12 mouse cellular contexts compared by ENCODE assay signal in genomic region chr7:145231659-145232058, GRCm38 (mm10). TPM values are rescaled to one million over a fixed set of nuclear protein-coding genes. Genes with fewer than 3 reads are reported as not detected.
A peak's percentile ranks its signal among the peaks of the same experiment; 100 is the strongest.
DNase-seq lines count a peak whose midpoint lies in the region; ATAC-seq and TF ChIP-seq lines count a peak whose summit lies in the region.
"Had no signal": no experiment of that assay in that cellular context is flagged by ENCODE, and none has a peak within 500 bp of the region (broad histone marks: within the 10 kb centered on the region; RNA-seq: fewer than 3 reads in every experiment).

No protein-coding gene starts in this region.

- WGBS in limb, embryonic 10.5 days = 79% methylated on average over 9 of the region's 9 CpGs
- 56% methylated on average over 9 of the region's 9 CpGs for WGBS in intestine, postnatal 0 days

- peaks cover 5% of the 10 kb centered on the region; the same call in 1 of the 2 replicates for H3K4me1 ChIP-seq in limb, embryonic 10.5 days
- H3K4me1 ChIP-seq in intestine, postnatal 0 days (replicated peaks; ENCODE audit: control insufficient read depth, insufficient read depth, low read length) = 0 out of 2 replicates have a peak, but pooled peaks cover 7% of the 10 kb centered on the region
- H3K4me1 ChIP-seq: liver, embryonic 15.5 days had no signal

- no peaks in the 10 kb centered on the region for H3K9me3 ChIP-seq in limb, embryonic 10.5 days (replicated peaks)
- H3K9me3 ChIP-seq in intestine, postnatal 0 days (ENCODE audit: control insufficient read depth) = no peaks in the 10 kb centered on the region
- H3K9me3 ChIP-seq: liver, embryonic 15.5 days had no signal

- H3K4me2 ChIP-seq in intestine, postnatal 0 days (replicated peaks; ENCODE audit: low read depth) = no peak overlapping the region
- H3K4me2 ChIP-seq: liver, embryonic 15.5 days had no signal

- DNase-seq in cerebellum, adult 11-12 months = peak; percentile 43
- DNase-seq in cerebellum, postnatal 14 days = no peak
- peak; percentile 36 for DNase-seq in ovary, postnatal 36 days (ENCODE audit: low spot score)
- no peak for DNase-seq in ovary, postnatal 10 days (ENCODE audit: low spot score)
- DNase-seq in limb, embryonic 10.5 days (ENCODE audit: low spot score) = no peak
- DNase-seq in frontal cortex, postnatal 14 days (ENCODE audit: low spot score in 2 of 2) = no peak
- no peak for DNase-seq in thymus, postnatal 10 days (ENCODE audit: low spot score in 2 of 2)
- DNase-seq: B cell, adult 2 months had no signal

- H3K36me3 ChIP-seq in limb, embryonic 10.5 days = no peaks in the 10 kb centered on the region
- no peaks in the 10 kb centered on the region for H3K36me3 ChIP-seq in intestine, postnatal 0 days (ENCODE audit: control insufficient read depth, insufficient read depth)
- H3K36me3 ChIP-seq: liver, embryonic 15.5 days had no signal

- H3K9ac ChIP-seq in intestine, postnatal 0 days (ENCODE audit: low read depth, low read length) = no peak overlapping the region
- H3K9ac ChIP-seq: liver, embryonic 15.5 days had no signal

- no peak for ATAC-seq in intestine, postnatal 0 days
- ATAC-seq: forebrain, embryonic 14.5 days; inflammation-experienced regulatory T-cells, adult 6 months had no signal

- no peak overlapping the region for H3K4me3 ChIP-seq in limb, embryonic 10.5 days
- H3K4me3 ChIP-seq in intestine, postnatal 0 days (ENCODE audit: low read depth, low read length) = no peak overlapping the region
- H3K4me3 ChIP-seq: liver, embryonic 15.5 days had no signal

- peak overlapping the region; percentile 46; the same call in 1 of the 2 replicates for H3K27ac ChIP-seq in limb, embryonic 10.5 days
- H3K27ac ChIP-seq in intestine, postnatal 0 days (ENCODE audit: low read depth, low read length) = no peak overlapping the region
- H3K27ac ChIP-seq: liver, embryonic 15.5 days had no signal

- no peaks in the 10 kb centered on the region for H3K27me3 ChIP-seq in limb, embryonic 10.5 days (ENCODE audit: low read depth, poor library complexity, severe bottlenecking)
- H3K27me3 ChIP-seq in intestine, postnatal 0 days (replicated peaks; ENCODE audit: control insufficient read depth, insufficient read depth, low read length) = no peaks in the 10 kb centered on the region
- H3K27me3 ChIP-seq: liver, embryonic 15.5 days had no signal

- no peak for TF ChIP-seq CTCF in intestine, postnatal 0 days (IDR thresholded peaks at IDR 0.05; ENCODE audit: low read depth)

RNA-seq across cellular contexts. Expression of gene 1810010D01Rik, which starts 23.7 kb away (rescaled TPM):
- polyA plus RNA-seq in limb, embryonic 10.5 days (2016; fragmentation: Nextera tagmentation; extraction: Ambion mirVana) = 0.33 TPM in 1 of 2 replicates, not detected in the other
- polyA plus RNA-seq in intestine, postnatal 0 days (2015; fragmentation: Nextera tagmentation; extraction: Ambion mirVana) = 0.33 and 0.86 TPM in 2 replicates
- polyA plus RNA-seq: forebrain, embryonic 14.5 days; inflammation-experienced regulatory T-cells, adult 6 months had no signal

RNA-seq across cellular contexts. Expression of gene Tpcn2, which starts 52.2 kb away (rescaled TPM):
- polyA plus RNA-seq in limb, embryonic 10.5 days (2016; fragmentation: Nextera tagmentation; extraction: Ambion mirVana) = 7.2 TPM in 2 replicates
- polyA plus RNA-seq in intestine, postnatal 0 days (2015; fragmentation: Nextera tagmentation; extraction: Ambion mirVana) = 7.6 and 8.0 TPM in 2 replicates

Comparison
In these comparisons a context has a peak if more than half of its experiments do, and no peak if none do; other contexts are left out.
1. DNase-seq: peak in cerebellum, adult 11-12 months (single experiment) and ovary, postnatal 36 days (single experiment); none in cerebellum, postnatal 14 days (0 of 2), ovary, postnatal 10 days (single experiment), limb, embryonic 10.5 days (single experiment), frontal cortex, postnatal 14 days (0 of 2) and thymus, postnatal 10 days (0 of 2).